Mouse (Mus musculus) kidney, postnatal 14 days (tissue): ENCODE measurements at regions not wholly inside any gene's neighbourhood (a gene's known extent, or its start where the extent isn't known, plus 50 kb on each side); places are given as distances from the start of the nearest gene placed in this dataset.
"Not testable (repeated sequence)": the region's sequence is repeated elsewhere in the genome, so short reads cannot be mapped to it uniquely, and the experiment has no call there.

Experiments
- DNase-seq: peaks from one replicate; pipeline ENCODE4 v3.0.0; 2022; ENCODE audit warnings: mixed read lengths

GRCm38 (mm10) chr5:148700240-148700639 is 147.7 kb upstream of the Ubl3 start:
- peak; percentile 17 for DNase-seq

GRCm38 (mm10) chr5:148697631-148698368 is 145.2 kb upstream of the Ubl3 start:
- no peak for DNase-seq

DNA sequence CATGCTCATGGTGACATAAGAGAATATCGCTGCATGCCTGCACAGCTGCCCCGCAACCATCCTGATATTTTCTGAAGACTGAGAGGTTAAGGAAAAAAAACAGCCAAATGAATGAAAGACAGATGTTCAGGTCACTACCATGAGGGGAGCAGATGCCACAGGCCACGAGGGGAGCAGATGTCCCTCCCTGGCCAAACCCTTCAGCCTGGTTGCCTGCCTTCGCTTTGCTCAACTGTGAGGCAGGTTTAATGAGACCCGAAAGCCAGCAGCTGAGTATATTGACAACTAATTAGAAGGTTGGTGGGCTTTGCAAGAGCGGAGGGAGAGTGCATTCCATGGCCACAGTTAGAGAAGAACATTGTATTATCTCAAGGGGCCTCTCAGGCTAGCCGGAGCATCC is 141.8 kb upstream of the Ubl3 start:
- no peak for DNase-seq

- no peak for DNase-seq
Measured at GRCm38 (mm10) chr5:148691486-148691885, 138.9 kb upstream of the Ubl3 start.

DNA sequence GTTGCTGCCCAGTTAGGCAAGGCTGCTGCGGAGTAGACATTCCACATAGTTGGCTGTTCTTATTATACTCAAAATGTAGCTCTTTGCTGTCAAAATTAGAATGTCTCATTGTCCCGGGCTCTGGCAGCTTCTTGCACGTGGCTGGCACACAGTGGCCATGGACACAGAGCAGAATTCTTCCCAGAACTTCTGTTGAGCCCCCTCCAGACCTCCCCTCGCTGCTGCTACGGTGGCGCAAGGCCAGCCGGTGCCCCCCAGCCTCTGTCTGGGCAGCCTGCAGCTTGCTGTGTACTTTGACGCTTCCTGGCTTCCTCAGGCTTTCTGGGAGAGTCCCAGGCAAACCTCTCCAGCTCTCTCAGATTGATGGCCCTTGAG is 138.2 kb upstream of the Ubl3 start:
- DNase-seq = no peak

DNA sequence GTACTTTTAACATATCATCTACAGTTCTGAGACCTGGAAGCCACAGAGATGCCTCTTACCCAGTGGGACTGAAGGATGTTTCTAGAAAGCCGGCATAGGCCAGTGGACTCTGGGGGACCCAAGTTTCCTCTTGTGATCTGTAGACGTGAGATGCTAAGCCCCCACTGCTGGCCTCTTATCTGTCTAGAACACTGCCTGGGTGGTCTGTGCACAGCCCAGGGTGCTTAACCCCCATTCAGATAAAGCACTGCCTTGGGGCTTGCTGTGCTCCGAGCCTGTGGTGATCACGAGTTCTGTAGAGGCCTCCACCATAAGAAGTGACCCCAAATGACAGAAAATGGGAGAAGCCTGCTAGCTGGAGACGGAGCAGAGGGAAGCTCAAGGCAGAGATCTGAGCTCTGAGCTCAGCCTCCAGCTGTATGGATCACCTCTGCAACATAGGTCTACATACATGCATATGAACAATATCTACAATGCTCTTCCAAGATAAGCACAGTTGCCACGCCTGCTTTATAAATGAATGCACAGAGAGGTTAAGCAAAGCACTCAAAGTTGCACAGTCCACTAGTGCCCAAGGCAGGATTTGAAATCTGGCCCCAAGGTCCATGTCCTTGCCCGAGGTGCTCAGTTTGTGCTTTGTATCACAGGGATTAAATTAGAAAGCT is 137.7 kb upstream of the Ubl3 start:
- no peak for DNase-seq

GRCm38 (mm10) chr5:148689297-148689696 is 136.7 kb upstream of the Ubl3 start:
- no peak for DNase-seq

- no peak for DNase-seq
Measured at GRCm38 (mm10) chr5:148688501-148688900, 135.9 kb upstream of the Ubl3 start.

DNA sequence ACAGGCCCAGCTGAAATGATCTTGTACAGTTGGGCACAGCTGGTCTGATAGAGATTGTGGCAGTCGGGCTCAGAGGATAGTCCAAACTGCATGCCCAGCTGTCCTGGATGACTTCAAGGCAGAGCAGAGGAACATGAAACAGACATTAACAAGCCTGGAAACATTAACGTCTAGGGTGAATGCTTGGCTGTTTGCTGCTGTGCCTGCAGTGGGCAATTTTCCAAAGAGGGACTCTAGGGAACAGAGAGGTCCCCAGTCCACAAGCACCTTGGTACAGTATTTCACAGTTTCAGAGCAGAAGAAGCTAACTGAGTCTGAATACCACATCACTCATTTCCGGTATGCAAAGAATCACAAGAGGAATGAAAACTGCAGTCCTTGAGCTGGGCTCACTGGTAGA is 135.2 kb upstream of the Ubl3 start:
- no peak for DNase-seq

DNA sequence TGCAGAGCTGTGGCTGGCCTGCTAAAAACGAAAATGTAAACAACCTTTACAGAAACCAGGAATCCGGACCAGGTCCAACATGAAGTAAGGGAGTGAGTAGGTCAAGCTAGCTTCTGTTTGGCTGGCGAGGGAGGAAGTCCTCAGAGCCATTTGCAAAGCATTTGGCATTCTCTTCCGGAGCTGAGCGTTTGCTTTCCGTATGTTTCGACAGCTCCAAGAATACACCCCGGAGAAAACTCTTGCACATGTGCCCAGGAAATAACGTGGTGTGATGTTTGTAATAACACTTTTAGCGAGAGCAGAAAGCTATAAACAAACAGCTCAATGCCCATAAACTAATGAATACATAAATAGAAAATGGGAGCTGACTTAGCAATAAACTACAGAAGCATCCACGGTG is 131.6 kb upstream of the Ubl3 start:
- DNase-seq = no peak

DNA sequence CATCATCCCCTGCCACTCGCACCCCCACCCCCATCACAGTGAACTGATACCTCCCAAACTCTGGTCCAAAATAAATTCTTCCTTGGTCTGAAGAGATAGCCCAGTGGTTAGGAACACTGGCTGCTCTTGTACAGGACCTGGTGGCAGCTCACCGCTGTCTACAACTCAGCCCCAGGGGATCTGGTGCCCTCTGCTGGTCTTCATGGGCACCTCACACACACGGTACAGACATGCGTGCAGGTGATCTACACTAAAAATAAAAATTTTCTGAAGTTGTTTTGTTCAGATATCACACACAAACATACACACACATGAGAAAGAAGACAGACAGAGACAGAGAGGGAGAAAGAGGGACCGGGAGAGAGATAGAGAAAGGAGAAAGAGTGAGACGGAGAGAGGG is 130.0 kb upstream of the Ubl3 start:
- DNase-seq = no peak

GRCm38 (mm10) chr5:148680341-148680740 is 127.8 kb upstream of the Ubl3 start:
- no peak for DNase-seq

GRCm38 (mm10) chr5:148679586-148679985 is 127.0 kb upstream of the Ubl3 start:
- DNase-seq = no peak

GRCm38 (mm10) chr5:148678285-148678937 is 125.8 kb upstream of the Ubl3 start:
- DNase-seq = not testable (repeated sequence)

- DNase-seq = no peak
Measured at GRCm38 (mm10) chr5:148674281-148674680, 121.7 kb upstream of the Ubl3 start.

GRCm38 (mm10) chr5:148662281-148662741 is 109.7 kb upstream of the Ubl3 start:
- no peak for DNase-seq

- DNase-seq = no peak
Measured at GRCm38 (mm10) chr5:148661120-148661519, 108.5 kb upstream of the Ubl3 start.

GRCm38 (mm10) chr5:148657936-148658640 is 105.5 kb upstream of the Ubl3 start:
- DNase-seq = no peak

GRCm38 (mm10) chr5:148652525-148653243 is 100.1 kb upstream of the Ubl3 start:
- DNase-seq = no peak

DNA sequence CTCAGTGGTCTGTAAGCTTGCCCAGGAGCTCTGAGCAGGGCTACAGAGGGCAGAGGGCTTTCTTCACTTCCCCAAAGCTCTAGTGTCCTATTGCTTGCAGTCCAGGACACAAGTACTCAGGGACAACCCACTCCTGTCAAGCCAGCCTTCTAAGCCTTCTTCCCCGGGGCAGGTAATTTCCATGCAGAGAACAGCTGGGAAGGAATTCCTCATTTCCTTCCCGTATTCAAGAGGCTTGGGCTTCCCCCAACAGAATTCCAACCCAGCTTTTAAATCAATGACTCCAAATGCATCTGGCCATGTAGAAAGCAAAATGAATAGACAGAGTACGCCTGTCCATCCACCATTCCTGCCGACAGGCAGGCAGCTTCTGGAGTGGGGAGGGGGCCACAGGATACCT is 99.1 kb upstream of the Ubl3 start:
- DNase-seq = no peak

DNA sequence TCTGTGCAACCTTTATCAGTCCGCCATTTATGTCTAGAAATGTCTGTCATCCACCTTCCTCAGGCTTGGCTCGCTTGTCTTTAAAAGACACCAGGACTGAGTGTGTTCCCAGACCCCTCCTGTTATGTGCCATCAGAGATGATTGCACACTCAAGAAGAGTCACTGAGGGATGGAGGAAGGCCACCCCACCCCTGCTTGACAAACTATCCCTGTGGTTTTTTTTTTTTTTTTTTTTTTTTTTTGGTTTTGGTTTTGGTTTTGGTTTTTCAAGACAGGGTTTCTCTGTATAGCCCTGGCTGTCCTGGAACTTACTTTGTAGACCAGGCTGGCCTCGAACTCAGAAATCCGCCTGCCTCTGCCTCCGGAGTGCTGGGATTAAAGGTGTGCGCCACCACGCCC is 97.0 kb upstream of the Ubl3 start:
- not testable (repeated sequence) for DNase-seq

DNA sequence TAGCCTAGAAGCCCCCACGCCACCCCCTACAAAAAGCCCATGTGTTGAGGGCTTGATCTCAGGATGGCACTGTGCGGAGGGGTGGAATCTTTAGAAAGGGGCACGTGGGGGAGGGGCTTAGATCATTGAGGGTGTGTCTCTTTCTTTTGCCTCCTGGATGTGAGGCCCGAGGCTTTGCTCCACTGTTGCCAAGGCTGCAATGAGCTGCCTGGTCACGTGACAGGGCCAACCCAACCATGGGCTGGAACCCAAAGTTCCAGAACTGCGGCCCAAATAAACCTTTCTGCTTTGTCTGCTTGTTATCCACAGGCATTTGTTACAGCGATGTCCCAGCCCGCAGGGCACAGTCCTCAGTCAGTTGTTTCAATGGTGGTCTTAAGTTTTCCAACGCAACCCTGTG is 96.5 kb upstream of the Ubl3 start:
- no peak for DNase-seq

DNA sequence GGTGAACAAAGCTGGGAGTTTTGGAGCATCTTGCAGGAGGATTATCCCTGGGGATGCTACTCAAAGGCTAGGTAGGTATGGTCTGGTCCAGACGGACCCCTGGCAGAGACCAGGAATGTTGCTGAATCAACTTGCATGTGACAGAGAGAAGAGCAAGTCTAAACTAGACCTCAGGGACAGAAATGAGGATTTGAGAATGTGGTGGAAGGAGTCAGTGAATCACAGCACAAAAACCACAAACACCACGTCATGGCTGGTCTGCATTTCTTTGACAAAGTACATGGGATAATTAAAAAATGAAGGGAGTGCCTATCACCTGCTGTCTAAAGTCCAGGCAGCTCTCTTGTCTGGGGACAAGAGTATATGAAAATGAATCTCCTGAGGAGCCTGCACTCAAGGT is 95.1 kb upstream of the Ubl3 start:
- no peak for DNase-seq
